Mouse (Mus musculus) heart, postnatal 36 days (tissue): Measurements from ENCODE around the gene Dnajc5. TPM values are rescaled to one million over a fixed set of nuclear protein-coding genes. Genes with fewer than 3 reads are reported as not detected.

Experiments
- DNase-seq, 2 experiments: peaks; one replicate each; pipeline ENCODE4 v3.0.0; 2021 to 2022
- intact Hi-C: fragments of 180-260 bp; cut with DNase I; formaldehyde crosslinking; loops from one replicate; pipeline ENCODE4 v1.15.1; 2025
- total RNA-seq, 2 experiments: library from RNA; stranded (reverse); gene quantifications; 2 replicates each; pipeline ENCODE4 v1.2.3; 2021

Gene Dnajc5
- total RNA-seq, 2 experiments from 2014 or later = 58.4 to 68.6 TPM

DNA sequence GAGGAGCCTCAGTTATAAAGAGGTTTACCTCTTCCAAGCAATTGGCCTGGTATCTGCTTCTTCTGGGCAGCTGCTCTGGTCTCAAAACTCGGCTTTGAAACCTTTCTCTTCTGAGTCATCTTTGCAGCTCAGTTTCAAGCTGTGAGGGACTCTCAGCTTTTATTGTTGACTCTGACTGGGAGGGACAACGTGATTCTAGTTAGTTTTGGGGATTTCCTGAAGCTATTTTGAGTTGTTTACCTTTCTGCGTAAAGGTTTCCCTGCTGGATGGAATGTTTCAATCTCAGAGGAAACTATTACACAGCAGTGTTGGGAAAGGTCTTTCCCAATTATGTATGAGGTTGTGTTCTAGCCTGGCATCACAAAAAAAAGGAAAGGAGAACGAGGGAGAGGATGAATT is 21.6 kb upstream of the Dnajc5 start:
- no peak for DNase-seq
- intact Hi-C loops = loop anchor here (2.0 kb wide), 1 partner anchor 20 kb away; no protein-coding TSS in a partner anchor

GRCm38 (mm10) chr2:181509191-181509590 is 11.1 kb upstream of the Dnajc5 start:
- DNase-seq = no peak
- intact Hi-C loops = no loop called here

GRCm38 (mm10) chr2:181511231-181511630 is 9.1 kb upstream of the Dnajc5 start:
- intact Hi-C loops = no loop called here
- no peak for DNase-seq

DNA sequence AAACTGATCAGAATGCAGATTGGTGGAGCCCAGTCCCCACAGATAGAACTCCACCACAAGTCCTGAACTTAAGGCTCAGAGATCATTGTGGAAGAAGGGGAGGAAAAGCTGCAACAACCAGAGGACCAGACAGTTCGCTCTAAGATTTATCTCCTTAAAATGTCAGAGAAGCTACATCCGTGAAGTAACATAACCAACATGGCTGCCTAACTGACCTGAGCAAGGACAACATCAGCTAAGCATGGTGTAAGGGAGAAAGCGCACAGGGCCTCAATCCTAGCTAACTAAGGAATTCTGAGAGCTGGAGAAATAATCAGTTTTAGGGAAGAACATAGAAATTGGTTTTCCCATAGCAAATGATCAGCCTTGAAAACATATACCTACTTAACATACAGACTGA is 1.1 kb upstream of the Dnajc5 start:
- no peak for DNase-seq
- intact Hi-C loops = loop anchor here (2.0 kb wide), 1 partner anchor 20 kb away; no protein-coding TSS in a partner anchor

DNA sequence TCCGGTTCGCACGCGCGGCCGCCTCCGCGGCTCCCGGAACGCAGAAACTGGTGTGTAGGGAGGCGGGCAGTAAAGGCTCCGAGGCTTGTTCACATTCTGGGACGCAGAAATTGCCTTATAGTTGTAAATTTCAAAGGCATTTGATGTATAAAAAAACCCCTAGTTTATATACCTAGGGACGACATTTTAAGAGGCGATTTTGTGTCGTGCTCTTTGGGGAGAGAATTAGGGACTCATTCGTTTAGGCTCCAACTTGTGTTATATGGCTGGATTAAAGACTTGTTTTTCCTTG is 597 bp downstream of the Dnajc5 start:
- no peak for DNase-seq
- intact Hi-C loops = loop anchor here (1.0 kb wide), 1 partner anchor 60 kb away; no protein-coding TSS in a partner anchor

- intact Hi-C loops = no loop called here
- DNase-seq = no peak
Observed at GRCm38 (mm10) chr2:181521491-181521890, 1.2 kb downstream of the Dnajc5 start.

- peak in 1 of 2 experiments; percentile 20 for DNase-seq
- intact Hi-C loops = no loop called here
Observed at GRCm38 (mm10) chr2:181522811-181523210, 2.5 kb downstream of the Dnajc5 start.

DNA sequence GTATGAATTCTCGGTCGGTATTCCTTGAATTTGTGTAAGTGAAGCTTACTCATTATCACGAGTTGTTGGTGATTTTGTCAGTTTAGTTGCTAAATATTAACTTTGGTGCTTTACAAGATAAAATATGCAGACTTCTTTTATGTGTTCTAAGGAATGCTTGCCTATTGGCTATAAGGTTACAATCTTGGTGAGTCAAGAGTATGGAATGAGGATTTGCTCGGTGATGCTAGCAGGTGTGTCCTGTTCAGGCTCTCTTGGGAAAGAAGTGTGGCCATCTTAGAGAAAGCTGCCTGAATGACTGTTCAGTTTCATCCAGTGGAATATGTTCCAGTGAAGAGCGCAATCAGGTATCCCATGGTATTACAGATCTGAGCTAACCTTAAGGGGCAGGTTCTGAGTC is 5.2 kb downstream of the Dnajc5 start:
- intact Hi-C loops = loop anchor here (2.0 kb wide), 1 partner anchor 43 kb away; no protein-coding TSS in a partner anchor
- DNase-seq = no peak

DNA sequence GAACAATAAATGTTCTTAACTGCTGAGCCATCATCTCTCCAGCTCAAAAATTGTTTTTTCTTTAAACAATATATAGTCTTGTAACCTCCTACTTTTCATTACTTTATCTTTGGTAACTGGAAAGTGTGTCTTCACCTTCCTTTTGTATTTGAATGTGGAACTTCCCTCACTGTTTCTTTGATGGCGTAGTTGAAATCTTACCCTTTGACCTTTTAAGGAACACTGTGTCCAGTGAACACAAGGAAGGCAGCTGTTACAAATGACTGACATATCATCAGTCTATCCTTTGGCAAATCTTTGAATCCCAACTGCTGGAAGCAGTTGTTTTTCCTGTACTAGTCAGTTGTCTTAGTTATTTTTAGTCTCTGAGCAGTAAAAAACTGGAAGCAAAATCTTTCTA is 8.8 kb downstream of the Dnajc5 start:
- intact Hi-C loops = no loop called here
- no peak for DNase-seq

DNA sequence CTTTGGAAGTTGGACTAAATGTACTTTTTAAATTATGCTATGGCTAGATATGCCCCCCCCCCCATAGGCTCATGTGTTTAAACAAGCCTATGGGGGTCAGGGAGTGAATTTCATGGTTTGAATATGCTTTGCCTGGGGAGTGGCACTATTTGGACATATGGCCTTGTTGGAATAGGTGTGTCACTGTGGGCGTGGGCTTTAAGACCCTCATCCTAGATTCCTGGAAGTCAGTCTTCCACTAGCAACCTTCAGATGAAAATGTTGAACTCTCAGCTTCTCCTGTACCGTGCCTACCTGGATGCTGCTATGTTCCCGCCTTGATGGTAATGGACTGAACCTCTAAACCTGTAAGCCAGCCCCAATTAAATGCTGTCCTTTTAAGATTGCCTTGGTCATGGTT is 12.3 kb downstream of the Dnajc5 start:
- no peak for DNase-seq
- intact Hi-C loops = no loop called here

- intact Hi-C loops = no loop called here
- no peak for DNase-seq
Observed at GRCm38 (mm10) chr2:181536410-181536809, 16.1 kb downstream of the Dnajc5 start.

GRCm38 (mm10) chr2:181537444-181538047 is 17.3 kb downstream of the Dnajc5 start:
- DNase-seq = peak; percentile 10 to 34
- intact Hi-C loops = no loop called here

DNA sequence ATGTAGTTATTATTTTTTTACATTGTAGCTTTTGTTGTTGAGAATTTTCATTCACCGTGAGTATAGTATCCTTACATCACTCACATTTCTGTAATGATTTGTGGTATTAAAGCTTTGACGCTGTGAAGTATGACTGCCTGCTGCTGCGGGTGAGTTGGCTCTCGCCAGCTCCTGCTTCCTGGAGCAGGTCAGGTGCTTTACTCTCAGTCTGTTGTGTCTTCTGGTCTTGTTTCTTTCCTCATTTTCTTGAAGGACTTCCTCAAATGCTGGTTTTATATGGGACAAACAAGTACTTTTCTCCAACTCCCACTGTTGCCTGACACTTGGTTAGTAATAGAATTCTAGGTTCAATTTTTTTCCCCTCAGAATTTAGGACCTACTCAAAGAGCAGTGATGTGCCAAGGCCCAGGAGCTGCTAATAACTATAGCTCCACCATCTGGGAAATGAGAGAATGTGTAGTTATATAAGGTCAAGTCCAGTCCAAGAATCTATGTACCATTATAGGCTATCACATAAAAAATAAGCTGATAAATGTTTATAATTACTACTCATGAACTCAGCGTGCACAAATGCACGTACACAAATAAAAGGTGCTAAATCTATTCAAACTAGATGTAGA is 21.6 kb downstream of the Dnajc5 start:
- no peak for DNase-seq
- intact Hi-C loops = no loop called here

DNA sequence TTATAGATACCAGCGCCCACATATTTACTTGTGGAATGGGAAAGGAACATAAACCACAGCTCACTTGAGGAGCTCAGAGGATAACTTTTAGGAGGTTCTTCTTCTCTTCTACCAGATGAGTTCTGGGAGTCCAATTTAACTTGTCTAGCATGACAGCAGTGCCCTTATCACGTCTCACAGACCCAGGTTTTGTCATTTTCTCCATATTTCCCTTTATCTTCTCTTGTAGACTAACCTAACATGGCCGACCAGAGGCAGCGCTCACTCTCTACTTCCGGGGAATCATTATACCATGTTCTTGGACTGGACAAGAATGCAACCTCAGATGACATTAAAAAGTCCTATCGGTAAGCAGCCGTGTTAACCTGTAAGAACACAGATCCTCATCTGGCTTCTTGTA is 25.9 kb downstream of the Dnajc5 start:
- intact Hi-C loops = no loop called here
- DNase-seq = no peak

- intact Hi-C loops = no loop called here
- no peak for DNase-seq
Observed at GRCm38 (mm10) chr2:181548227-181548626, 27.9 kb downstream of the Dnajc5 start.

DNA sequence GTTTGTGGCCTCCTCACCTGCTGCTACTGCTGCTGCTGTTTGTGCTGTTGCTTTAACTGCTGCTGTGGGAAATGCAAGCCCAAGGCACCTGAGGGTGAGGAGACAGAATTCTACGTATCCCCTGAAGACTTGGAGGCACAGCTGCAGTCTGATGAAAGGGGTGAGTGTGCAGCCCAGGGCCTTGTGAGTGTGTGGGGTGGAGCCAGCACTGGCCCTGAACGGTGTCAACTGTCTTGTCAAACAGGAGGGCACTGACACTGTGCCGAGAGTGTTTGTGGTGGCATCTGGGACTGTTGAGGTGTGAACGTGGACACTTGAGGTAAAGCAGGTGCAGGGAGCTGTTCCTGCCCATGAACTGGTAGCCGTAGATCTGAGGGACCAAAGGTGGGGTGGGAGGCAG is 28.4 kb downstream of the Dnajc5 start:
- no peak for DNase-seq
- intact Hi-C loops = no loop called here

GRCm38 (mm10) chr2:181550233-181550632 is 29.9 kb downstream of the Dnajc5 start:
- DNase-seq = no peak
- intact Hi-C loops = no loop called here

DNA sequence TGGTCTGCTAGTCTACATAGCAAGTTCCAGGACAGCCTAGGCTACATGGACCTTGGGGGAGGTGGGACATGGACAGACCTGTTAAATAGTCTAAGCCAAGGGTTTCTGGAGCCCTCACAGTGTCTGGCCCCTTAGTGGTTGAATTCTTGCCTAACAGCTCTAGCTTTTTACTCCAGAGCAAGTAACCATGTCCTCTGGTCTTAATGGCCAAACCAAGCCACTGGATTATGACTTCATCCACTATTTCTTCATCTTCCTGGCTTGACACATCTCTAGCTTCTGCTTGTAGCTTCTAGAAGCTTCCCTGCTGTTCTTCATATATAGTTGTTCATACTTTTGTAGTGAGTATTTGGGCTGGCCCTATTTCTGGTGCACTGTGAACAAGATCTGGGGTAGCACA is 33.5 kb downstream of the Dnajc5 start:
- no peak for DNase-seq
- intact Hi-C loops = no loop called here

GRCm38 (mm10) chr2:181567338-181567737 is 47.1 kb downstream of the Dnajc5 start:
- intact Hi-C loops = no loop called here
- DNase-seq = no peak

- intact Hi-C loops = loop anchor here (2.0 kb wide), 3 partner anchors 44 to 178 kb away; no protein-coding TSS in a partner anchor
- peak; percentile 53 to 70 for DNase-seq
Observed at GRCm38 (mm10) chr2:181568272-181569008, 48.2 kb downstream of the Dnajc5 start.

GRCm38 (mm10) chr2:181569856-181570255 is 49.6 kb downstream of the Dnajc5 start:
- intact Hi-C loops = loop anchor here (2.0 kb wide), 3 partner anchors 45 to 179 kb away; no protein-coding TSS in a partner anchor
- DNase-seq = no peak

DNA sequence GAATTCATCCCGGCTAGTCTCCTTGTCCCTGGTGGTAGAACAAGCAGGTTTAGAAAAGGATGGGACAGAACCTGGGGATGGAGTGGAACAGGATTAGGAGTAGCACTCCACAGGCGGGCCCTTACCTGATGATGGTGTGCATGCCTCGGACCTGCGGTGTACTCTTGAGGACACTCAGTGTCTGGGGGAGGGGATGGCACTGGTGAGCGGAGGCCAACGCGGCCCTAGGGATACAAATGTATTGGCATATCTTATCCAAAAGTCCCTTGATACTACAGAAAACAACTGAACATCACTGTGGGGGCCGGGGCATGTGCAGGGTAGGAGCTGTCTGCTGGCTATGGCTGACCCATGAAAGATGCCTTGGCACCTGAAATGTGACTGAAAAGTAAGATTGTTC is 50.1 kb downstream of the Dnajc5 start:
- intact Hi-C loops = no loop called here
- DNase-seq = no peak
